Mouse (Mus musculus) intestine, embryonic 16.5 days (tissue): ENCODE measurements around the gene Keg1. TPM values are rescaled to one million over a fixed set of nuclear protein-coding genes. Genes with fewer than 3 reads are reported as not detected.

Experiments
- ATAC-seq: fragments of 200-750 bp; cut with Nextera tagmentation; 2 replicates; pipeline ENCODE4 v1.8.0; 2017; ENCODE audit warnings: moderate TSS enrichment, moderate library complexity
- H3K27ac ChIP-seq: fragments of 300-500 bp; sonication (generic); 2 replicates; pipeline ENCODE4 v1.5.1; 2014; ENCODE audit warnings: mild to moderate bottlenecking, low read length
- H3K27me3 ChIP-seq: fragments of 300-500 bp; sonication (generic); replicated peaks from 2 replicates; pipeline ENCODE4 v1.6.1; 2014; ENCODE audit warnings: low read length, control low read depth, mixed read lengths; ENCODE audit not compliant: control insufficient read depth, insufficient read depth
- H3K36me3 ChIP-seq: fragments of 300-500 bp; sonication (generic); 2 replicates; pipeline ENCODE4 v1.6.1; 2014; ENCODE audit warnings: low read length, control low read depth; ENCODE audit not compliant: control insufficient read depth, insufficient read depth
- H3K4me1 ChIP-seq: fragments of 300-500 bp; sonication (generic); 2 replicates; pipeline ENCODE4 v1.6.1; 2014; ENCODE audit warnings: low read length, control low read depth, mixed read lengths; ENCODE audit not compliant: control insufficient read depth, insufficient read depth
- H3K4me2 ChIP-seq: fragments of 300-500 bp; sonication (generic); 2 replicates; pipeline ENCODE4 v1.6.1; 2014; ENCODE audit warnings: low read depth, low read length, control low read depth
- H3K4me3 ChIP-seq: fragments of 300-500 bp; sonication (generic); 2 replicates; pipeline ENCODE4 v1.5.1; 2014; ENCODE audit warnings: mild to moderate bottlenecking, low read length
- H3K9ac ChIP-seq: fragments of 300-500 bp; sonication (generic); 2 replicates; pipeline ENCODE4 v1.6.1; 2014; ENCODE audit warnings: low read depth, low read length
- H3K9me3 ChIP-seq: fragments of 300-500 bp; sonication (generic); 2 replicates; pipeline ENCODE4 v1.6.1; 2016; ENCODE audit warnings: low read length, control low read depth; ENCODE audit not compliant: control insufficient read depth
- WGBS: fragments of 180-500 bp; shearing (Covaris S2); extraction: QIAGEN DNeasy Blood & Tissue Kit; methylation state at CpG from one replicate; pipeline ENCODE4 v1.1.7; 2014; 5-methylcytosine and 5-hydroxymethylcytosine counted together
- polyA plus RNA-seq: library from polyadenylated mRNA; unstranded; fragments of >200 nt; fragmentation: Nextera tagmentation; extraction: Ambion mirVana; gene quantifications from 2 replicates; pipeline ENCODE4 v1.2.1, GENCODE M21; 2015

Gene Keg1
- polyA plus RNA-seq, 1 experiment from 2014 or later = 3.4 TPM

DNA sequence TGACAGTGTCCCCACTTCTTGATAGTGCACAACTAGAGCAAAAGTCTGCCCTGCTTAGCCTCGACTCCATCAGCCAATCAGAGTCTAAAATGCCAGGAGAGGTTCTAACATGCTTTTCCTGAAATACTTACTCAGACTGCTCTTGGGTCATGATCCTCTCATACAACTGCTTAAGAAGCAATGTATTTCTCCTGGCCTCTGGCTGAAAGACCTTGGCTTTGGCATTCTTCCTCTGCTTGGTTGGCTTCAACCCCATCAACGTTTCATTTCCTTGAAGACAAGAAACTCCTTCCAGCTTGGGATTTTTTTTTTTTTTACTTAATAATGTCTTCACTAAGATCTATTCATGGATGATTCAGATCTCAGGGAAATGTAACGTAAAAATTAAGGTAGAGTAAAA lies 60.7 kb downstream of the Keg1 start:
- no peak overlapping the region for H3K4me2 ChIP-seq
- no peak for ATAC-seq
- H3K9me3 ChIP-seq = no peaks in the 10 kb centered on the region
- 79% methylated on average over 3 of the region's 3 CpGs for WGBS
- H3K4me3 ChIP-seq = no peak overlapping the region
- H3K27me3 ChIP-seq = no peaks in the 10 kb centered on the region
- no peak overlapping the region for H3K27ac ChIP-seq
- no peak overlapping the region for H3K9ac ChIP-seq
- H3K4me1 ChIP-seq = no peaks in the 10 kb centered on the region
- no peaks in the 10 kb centered on the region for H3K36me3 ChIP-seq

DNA sequence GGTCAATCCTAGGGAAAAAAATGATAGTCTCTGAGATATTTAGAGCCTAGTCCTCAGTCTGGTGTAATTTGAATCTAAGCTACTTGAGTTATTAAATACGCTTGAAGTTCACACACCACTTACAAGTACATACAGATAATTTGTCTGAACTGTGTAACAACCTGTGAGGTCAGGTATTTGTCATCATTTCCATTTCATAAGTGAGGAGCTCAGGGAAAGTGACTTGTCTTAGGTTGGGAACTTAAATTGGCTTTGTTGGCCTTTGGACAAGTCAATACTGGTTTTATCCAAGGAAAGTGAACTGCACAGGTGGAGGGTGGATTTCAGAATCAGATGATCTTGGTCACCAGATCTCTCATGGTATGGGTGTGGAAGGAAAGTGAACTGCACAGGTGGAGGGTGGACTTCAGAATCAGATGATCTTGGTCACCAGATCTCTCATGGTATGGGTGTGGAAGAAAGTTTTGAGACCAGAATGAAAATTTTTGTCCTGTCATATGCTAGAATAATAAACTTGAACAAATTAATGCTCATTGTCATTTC lies 63.4 kb downstream of the Keg1 start:
- H3K9me3 ChIP-seq = no peaks in the 10 kb centered on the region
- H3K4me3 ChIP-seq = no peak overlapping the region
- H3K4me2 ChIP-seq = no peak overlapping the region
- H3K27me3 ChIP-seq = no peaks in the 10 kb centered on the region
- 93% methylated on average over 1 of the region's 1 CpGs for WGBS
- H3K9ac ChIP-seq = no peak overlapping the region
- no peaks in the 10 kb centered on the region for H3K4me1 ChIP-seq
- ATAC-seq = peak; percentile 58
- H3K27ac ChIP-seq = no peak overlapping the region
- H3K36me3 ChIP-seq = peaks cover 5% of the 10 kb centered on the region

GRCm38 (mm10) chr19:12759656-12760055 lies 64.1 kb downstream of the Keg1 start:
- H3K4me2 ChIP-seq = no peak overlapping the region
- no peaks in the 10 kb centered on the region for H3K27me3 ChIP-seq
- H3K27ac ChIP-seq = no peak overlapping the region
- peaks cover 7% of the 10 kb centered on the region for H3K36me3 ChIP-seq
- no peak overlapping the region for H3K4me3 ChIP-seq
- ATAC-seq = no peak
- H3K9me3 ChIP-seq = no peaks in the 10 kb centered on the region
- WGBS = 86% methylated on average over 2 of the region's 2 CpGs
- H3K9ac ChIP-seq = no peak overlapping the region
- no peaks in the 10 kb centered on the region for H3K4me1 ChIP-seq

DNA sequence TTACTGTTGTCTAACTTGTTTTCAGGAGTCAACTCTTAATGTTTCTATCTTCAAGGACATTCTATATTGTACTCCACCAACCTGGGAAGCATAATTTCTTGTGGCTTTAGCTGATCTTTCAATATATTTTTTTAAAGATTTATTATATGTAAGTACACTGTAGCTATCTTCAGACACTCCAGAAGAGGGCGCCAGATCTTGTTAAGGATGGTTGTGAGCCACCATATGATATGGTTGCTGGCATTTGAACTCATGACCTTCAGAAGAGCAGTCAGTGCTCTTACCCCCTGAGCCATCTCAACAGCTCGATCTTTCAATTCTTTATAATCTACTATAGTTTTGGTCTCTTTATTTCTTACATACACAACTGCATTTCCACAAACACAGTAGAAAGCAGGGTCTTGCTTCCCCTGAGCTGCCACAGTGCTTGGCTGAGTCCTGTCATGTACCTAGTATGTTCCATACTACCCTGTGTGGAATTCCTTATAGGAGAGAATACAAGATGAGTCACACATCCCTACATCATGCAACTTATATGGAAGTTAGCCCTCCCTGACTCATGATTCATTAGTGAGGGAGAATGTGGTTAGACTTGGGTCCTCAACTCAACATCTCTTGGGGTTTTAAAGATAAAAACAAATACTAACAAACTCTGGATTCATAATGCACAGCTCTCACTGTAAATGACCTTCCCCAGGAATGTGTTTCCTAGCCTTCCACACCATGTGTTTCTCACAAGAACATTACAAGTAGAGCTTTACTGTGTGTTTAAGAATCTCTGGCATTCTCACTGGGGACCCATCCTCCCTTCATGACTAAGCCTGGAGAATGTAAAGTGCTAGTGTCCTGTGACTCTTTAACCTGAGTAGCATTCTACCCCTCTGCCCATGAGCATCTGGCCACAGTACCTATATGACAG lies 66.9 kb downstream of the Keg1 start:
- Histone ChIP-seq H3K4me1 (no peaks in the 10 kb centered on the region), H3K4me2 (no peak overlapping the region), H3K36me3 (peaks cover 7% of the 10 kb centered on the region), H3K9ac (no peak overlapping the region), H3K4me3 (no peak overlapping the region), H3K27ac (no peak overlapping the region), H3K9me3 (no peaks in the 10 kb centered on the region), H3K27me3 (no peaks in the 10 kb centered on the region)
- 61% methylated on average over 2 of the region's 2 CpGs for WGBS
- 0 out of 2 replicates have a peak, but pooled peaks have one; percentile 43 for ATAC-seq

DNA sequence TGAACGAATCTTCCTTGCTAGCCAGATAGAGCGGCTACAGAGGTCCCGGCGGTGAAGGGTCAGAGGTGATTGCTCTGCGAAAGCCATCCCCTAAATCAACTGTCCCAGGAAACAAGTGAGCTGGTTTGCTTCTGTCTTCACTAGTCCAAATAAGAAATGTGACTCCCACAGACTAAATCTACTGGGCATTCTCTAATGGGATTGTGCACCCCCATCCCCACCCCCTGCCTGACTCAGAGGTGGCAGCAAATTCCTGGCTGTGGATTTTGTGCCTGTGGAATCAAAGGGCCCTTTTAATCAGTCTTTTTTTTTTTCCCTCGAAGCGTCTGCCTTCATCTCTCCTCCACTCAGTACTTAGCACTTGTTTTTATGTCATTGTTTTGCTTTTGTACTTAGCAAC lies 69.7 kb downstream of the Keg1 start, which contains the start of gene Cntf:
Gene Cntf, minus strand, starts transcription at position 325 of the 400 bp plus-strand sequence.
- Histone ChIP-seq H3K9ac (no peak within 1 kb of the TSS), H3K27ac (no peak within 1 kb of the TSS), H3K4me1 (no peaks in the 10 kb centered on the region), H3K27me3 (no peaks in the 10 kb centered on the region), H3K4me3 (no peak within 1 kb of the TSS), H3K4me2 (no peak within 1 kb of the TSS), H3K9me3 (no peaks in the 10 kb centered on the region), H3K36me3 (peaks cover 7% of the 10 kb centered on the region)
- ATAC-seq = no peak
- WGBS = 66% methylated on average over 7 of the region's 7 CpGs

Other genes with a start within 250 kb of the Keg1 start
- gene Mpeg1, start 235.0 kb upstream of the Keg1 start, polyA plus RNA-seq = 0.97 and 1.0 TPM in 2 replicates
- gene Dtx4, start 194.3 kb upstream of the Keg1 start, polyA plus RNA-seq = 9.9 and 11.1 TPM in 2 replicates
- 16.2 and 16.3 TPM in 2 replicates for gene Fam111a, start 150.0 kb upstream of the Keg1 start, polyA plus RNA-seq
- gene Gm4952, start 95.8 kb upstream of the Keg1 start, polyA plus RNA-seq = 0.10 and 0.17 TPM in 2 replicates
- 0.62 and 0.64 TPM in 2 replicates for gene Glyat, start 62.5 kb upstream of the Keg1 start, polyA plus RNA-seq
- not detected in 2 replicates for gene Olfr1442, start 25.3 kb upstream of the Keg1 start, polyA plus RNA-seq
- not detected in 2 replicates for gene Olfr1443, start 17.7 kb upstream of the Keg1 start, polyA plus RNA-seq
- 0.88 and 1.0 TPM in 2 replicates for gene Cntf, start 69.8 kb downstream of the Keg1 start, polyA plus RNA-seq
- 8.7 and 9.5 TPM in 2 replicates for gene Zfp91, start 100.3 kb downstream of the Keg1 start, polyA plus RNA-seq
- 2.9 and 3.2 TPM in 2 replicates for gene Lpxn, start 100.4 kb downstream of the Keg1 start, polyA plus RNA-seq
- not detected in 2 replicates for gene Gm5244, start 150.9 kb downstream of the Keg1 start, polyA plus RNA-seq
- gene Olfr1444, start 161.5 kb downstream of the Keg1 start, polyA plus RNA-seq = not detected in 2 replicates
- not detected in 2 replicates for gene Olfr1445, start 188.1 kb downstream of the Keg1 start, polyA plus RNA-seq
- gene Olfr1446, start 197.7 kb downstream of the Keg1 start, polyA plus RNA-seq = not detected in 2 replicates
- gene Olfr1447, start 208.0 kb downstream of the Keg1 start, polyA plus RNA-seq = not detected in 2 replicates
- not detected in 2 replicates for gene Olfr1448, start 228.6 kb downstream of the Keg1 start, polyA plus RNA-seq
- gene Olfr1449, start 235.1 kb downstream of the Keg1 start, polyA plus RNA-seq = not detected in 2 replicates